9 mouse cellular contexts compared by ENCODE assay signal in the genomic region with DNA sequence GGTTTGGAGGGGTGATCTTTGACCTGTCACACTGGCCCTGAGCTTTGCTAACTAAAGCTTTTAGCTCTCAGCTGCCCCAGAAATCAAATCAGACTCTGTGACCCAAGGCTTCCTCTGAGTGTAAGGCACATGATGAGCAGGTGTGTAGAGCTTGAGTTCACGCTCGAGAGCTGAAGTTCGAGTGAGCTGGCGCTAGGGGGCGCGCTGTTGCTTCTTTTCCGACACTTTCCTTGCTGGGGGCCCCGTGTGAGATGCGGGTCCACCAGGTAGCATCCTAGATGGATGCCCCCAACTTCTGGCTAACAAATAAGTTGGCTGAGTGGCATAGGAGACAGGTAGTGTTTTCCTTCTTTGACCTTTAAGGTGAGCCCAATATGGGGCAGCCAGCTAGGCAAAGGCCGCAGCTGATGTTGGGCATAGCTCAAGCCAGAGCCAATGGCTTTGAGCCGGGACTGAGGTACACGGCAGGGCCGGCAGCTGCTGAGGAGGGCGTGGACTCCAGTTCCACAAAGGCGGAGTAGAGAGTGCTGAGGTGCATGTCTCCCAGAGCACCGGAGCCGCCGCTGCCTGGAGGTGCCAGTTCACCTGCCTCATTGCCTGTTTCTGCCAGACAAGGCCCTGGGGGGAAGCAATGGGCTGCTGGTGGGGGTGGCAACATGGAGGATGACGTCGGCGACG. TPM values are rescaled to one million over a fixed set of nuclear protein-coding genes. Genes with fewer than 3 reads are reported as not detected.
DNase-seq lines count a peak whose midpoint lies in the region; ATAC-seq and TF ChIP-seq lines count a peak whose summit lies in the region.
"Had no signal": no experiment of that assay in that cellular context is flagged by ENCODE, and none has a peak within 500 bp of the region (broad histone marks: within the 10 kb centered on the region; RNA-seq: fewer than 3 reads in every experiment).

No protein-coding gene starts in this region.

- no peaks in the 10 kb centered on the region for H3K4me1 ChIP-seq in forebrain, postnatal 0 days (ENCODE audit: insufficient read depth)
- H3K4me1 ChIP-seq in forebrain, embryonic 14.5 days (ENCODE audit: control insufficient read depth, insufficient read depth, low read length), result no peaks in the 10 kb centered on the region
- H3K4me1 ChIP-seq in embryonic fibroblast, embryonic 13.5 days (ENCODE audit: control insufficient read depth, insufficient read depth, low read length), result no peaks in the 10 kb centered on the region
- H3K4me1 ChIP-seq: neural tube, embryonic 13.5 days had no signal

- no peaks in the 10 kb centered on the region for H3K27me3 ChIP-seq in forebrain, postnatal 0 days (ENCODE audit: insufficient read depth, low read length)
- no peaks in the 10 kb centered on the region for H3K27me3 ChIP-seq in forebrain, embryonic 14.5 days (replicated peaks; ENCODE audit: control insufficient read depth, insufficient read depth, low read length)
- H3K27me3 ChIP-seq: neural tube, embryonic 13.5 days had no signal

- no peaks in the 10 kb centered on the region for H3K36me3 ChIP-seq in forebrain, postnatal 0 days (ENCODE audit: insufficient read depth)
- H3K36me3 ChIP-seq in forebrain, embryonic 14.5 days (ENCODE audit: control insufficient read depth, insufficient read depth, low read length), result no peaks in the 10 kb centered on the region
- H3K36me3 ChIP-seq: neural tube, embryonic 13.5 days had no signal

- no peak for ATAC-seq in forebrain, postnatal 0 days
- no peak for ATAC-seq in forebrain, embryonic 14.5 days

- H3K9ac ChIP-seq in forebrain, postnatal 0 days, result no peak overlapping the region
- H3K9ac ChIP-seq in forebrain, embryonic 14.5 days (ENCODE audit: low read length), result no peak overlapping the region
- H3K9ac ChIP-seq: neural tube, embryonic 13.5 days had no signal

- H3K9me3 ChIP-seq in forebrain, postnatal 0 days (ENCODE audit: low read length), result no peaks in the 10 kb centered on the region
- no peaks in the 10 kb centered on the region for H3K9me3 ChIP-seq in forebrain, embryonic 14.5 days (replicated peaks; ENCODE audit: control insufficient read depth, low read length)
- H3K9me3 ChIP-seq: neural tube, embryonic 13.5 days had no signal

- WGBS in forebrain, postnatal 0 days, result 14% methylated on average over 22 of the region's 22 CpGs
- 14% methylated on average over 22 of the region's 22 CpGs for WGBS in forebrain, embryonic 14.5 days

- H3K4me3 ChIP-seq in forebrain, postnatal 0 days (ENCODE audit: low read depth, low read length), result no peak overlapping the region
- H3K4me3 ChIP-seq in forebrain, embryonic 14.5 days (ENCODE audit: low read depth, low read length), result no peak overlapping the region
- H3K4me3 ChIP-seq in embryonic fibroblast, embryonic 13.5 days (ENCODE audit: insufficient read depth, low read length), result no peak overlapping the region
- H3K4me3 ChIP-seq: neural tube, embryonic 13.5 days had no signal

- H3K4me2 ChIP-seq in forebrain, postnatal 0 days (ENCODE audit: low read depth), result no peak overlapping the region
- no peak overlapping the region for H3K4me2 ChIP-seq in forebrain, embryonic 14.5 days (ENCODE audit: low read length)
- H3K4me2 ChIP-seq: neural tube, embryonic 13.5 days had no signal

- no peak overlapping the region for H3K27ac ChIP-seq in forebrain, postnatal 0 days (ENCODE audit: low read depth, low read length)
- no peak overlapping the region for H3K27ac ChIP-seq in forebrain, embryonic 14.5 days (ENCODE audit: low read depth, low read length)
- H3K27ac ChIP-seq in embryonic fibroblast, embryonic 13.5 days (ENCODE audit: insufficient read depth, low read length), result no peak overlapping the region
- H3K27ac ChIP-seq: neural tube, embryonic 13.5 days had no signal

- TF ChIP-seq CTCF in forebrain, postnatal 0 days (IDR thresholded peaks at IDR 0.05; ENCODE audit: low read depth), result peak; percentile 51; the same call in 1 of the 2 replicates
- peak; percentile 43; the same call in 1 of the 2 replicates for TF ChIP-seq CTCF in embryonic fibroblast, embryonic 13.5 days (IDR thresholded peaks at IDR 0.05; ENCODE audit: borderline replicate concordance, insufficient read depth, low read length)

- TF ChIP-seq POLR2A in embryonic fibroblast, embryonic 13.5 days (IDR thresholded peaks at IDR 0.05; ENCODE audit: low read depth, low read length), result no peak

- DNase-seq in forebrain, postnatal 0 days, result no peak
- no peak for DNase-seq in forebrain, embryonic 14.5 days (ENCODE audit: low spot score)
- peak; percentile 47 for DNase-seq in right cerebral cortex, postnatal 14 days
- DNase-seq in right cerebral cortex, postnatal 10 days (ENCODE audit: low spot score in 2 of 2), result no peak
- peak; percentile 66 for DNase-seq in naive thymus-derived CD4-positive, alpha-beta T cell, adult 2 months (ENCODE audit: low read depth)
- DNase-seq in right cerebral cortex, adult 2 months (ENCODE audit: low spot score in 2 of 2), result no peak
- DNase-seq in Muller cell, postnatal 12 days (ENCODE audit: inconsistent ontology term), result no peak

RNA-seq across cellular contexts. Expression of gene Unc119, which starts 15.2 kb away (rescaled TPM):
- 86.5 and 99.7 TPM in 2 replicates for total RNA-seq in forebrain, postnatal 0 days (2014; rRNA removed)
- polyA plus RNA-seq in forebrain, postnatal 0 days (2015; fragmentation: Nextera tagmentation; extraction: Ambion mirVana), result 72.2 and 72.5 TPM in 2 replicates
- polyA plus RNA-seq in forebrain, embryonic 14.5 days (2014; fragmentation: Nextera tagmentation; extraction: Ambion mirVana), result 72.5 and 73.8 TPM in 2 replicates
- polyA plus RNA-seq in embryonic fibroblast, embryonic 13.5 days (2011; ENCODE audit: insufficient read length, low read depth, missing spikeins), result 14.4 and 19.2 TPM in 2 replicates

RNA-seq across cellular contexts. Expression of gene Foxn1, which starts 27.9 kb away (rescaled TPM):
- not detected in 2 replicates for total RNA-seq in forebrain, postnatal 0 days (2014; rRNA removed)
- polyA plus RNA-seq in forebrain, postnatal 0 days (2015; fragmentation: Nextera tagmentation; extraction: Ambion mirVana), result not detected in 2 replicates
- not detected in 2 replicates for polyA plus RNA-seq in forebrain, embryonic 14.5 days (2014; fragmentation: Nextera tagmentation; extraction: Ambion mirVana)
- 0.15 TPM in 1 of 2 replicates, not detected in the other for polyA plus RNA-seq in embryonic fibroblast, embryonic 13.5 days (2011; ENCODE audit: insufficient read length, low read depth, missing spikeins)
- polyA plus RNA-seq: neural tube, embryonic 13.5 days had no signal

RNA-seq across cellular contexts. Expression of gene Pigs, which starts 30.3 kb away (rescaled TPM):
- total RNA-seq in forebrain, postnatal 0 days (2014; rRNA removed), result 33.0 and 43.1 TPM in 2 replicates
- 63.7 and 76.8 TPM in 2 replicates for polyA plus RNA-seq in forebrain, postnatal 0 days (2015; fragmentation: Nextera tagmentation; extraction: Ambion mirVana)
- 46.8 and 51.0 TPM in 2 replicates for polyA plus RNA-seq in forebrain, embryonic 14.5 days (2014; fragmentation: Nextera tagmentation; extraction: Ambion mirVana)
- 62.1 and 65.0 TPM in 2 replicates for polyA plus RNA-seq in embryonic fibroblast, embryonic 13.5 days (2011; ENCODE audit: insufficient read length, low read depth, missing spikeins)

RNA-seq across cellular contexts. Expression of gene Aldoc, which starts 35.7 kb away (rescaled TPM):
- total RNA-seq in forebrain, postnatal 0 days (2014; rRNA removed), result 187 and 207 TPM in 2 replicates
- 182 and 219 TPM in 2 replicates for polyA plus RNA-seq in forebrain, postnatal 0 days (2015; fragmentation: Nextera tagmentation; extraction: Ambion mirVana)
- polyA plus RNA-seq in forebrain, embryonic 14.5 days (2014; fragmentation: Nextera tagmentation; extraction: Ambion mirVana), result 161 and 167 TPM in 2 replicates
- 2.8 and 5.3 TPM in 2 replicates for polyA plus RNA-seq in embryonic fibroblast, embryonic 13.5 days (2011; ENCODE audit: insufficient read length, low read depth, missing spikeins)

RNA-seq across cellular contexts. Expression of gene Spag5, which starts 57.1 kb away (rescaled TPM):
- 5.7 and 6.5 TPM in 2 replicates for total RNA-seq in forebrain, postnatal 0 days (2014; rRNA removed)
- polyA plus RNA-seq in forebrain, postnatal 0 days (2015; fragmentation: Nextera tagmentation; extraction: Ambion mirVana), result 3.5 and 4.8 TPM in 2 replicates
- 21.5 and 25.4 TPM in 2 replicates for polyA plus RNA-seq in forebrain, embryonic 14.5 days (2014; fragmentation: Nextera tagmentation; extraction: Ambion mirVana)
- polyA plus RNA-seq in embryonic fibroblast, embryonic 13.5 days (2011; ENCODE audit: insufficient read length, low read depth, missing spikeins), result 22.6 and 35.1 TPM in 2 replicates

Comparison
In these comparisons a context has a peak if more than half of its experiments do, and no peak if none do; other contexts are left out.
1. DNase-seq: peak in right cerebral cortex, postnatal 14 days (single experiment) and naive thymus-derived CD4-positive, alpha-beta T cell, adult 2 months (single experiment); none in forebrain, postnatal 0 days (single experiment), forebrain, embryonic 14.5 days (single experiment), right cerebral cortex, postnatal 10 days (0 of 2), right cerebral cortex, adult 2 months (0 of 2) and Muller cell, postnatal 12 days (single experiment).